Mouse (Mus musculus) MEL (cell line): ENCODE data around the gene Angptl4. TPM values are rescaled to one million over a fixed set of nuclear protein-coding genes. Genes with fewer than 3 reads are reported as not detected.

Experiments used
- DNase-seq: peaks from one replicate; pipeline ENCODE4 v3.0.0; 2011; ENCODE audit warnings: low read depth, low spot score
- H3K27ac ChIP-seq: 2 replicates; pipeline ENCODE4 v1.5.1; 2012; ENCODE audit warnings: low read depth, mild to moderate bottlenecking, control low read depth, low read length, moderate library complexity; ENCODE audit not compliant: control insufficient read depth
- H3K27me3 ChIP-seq, 2 experiments: fragments of 150-350 bp in 1 of 2; sonication (generic) in 1 of 2; 2 replicates each; pipeline ENCODE4 v1.6.1; 2012; ENCODE audit warnings: low read length in 2 of 2, mild to moderate bottlenecking in 2 of 2, improper control_type of control experiment in 1 of 2, moderate library complexity in 1 of 2; ENCODE audit not compliant: insufficient read depth in 2 of 2, control insufficient read depth in 1 of 2
- H3K36me3 ChIP-seq, 2 experiments: 2 replicates each; pipeline ENCODE4 v1.6.1; 2012 to 2014; ENCODE audit warnings: low read length in 2 of 2, improper control_type of control experiment in 1 of 2, inconsistent platforms in 1 of 2, mild to moderate bottlenecking in 1 of 2; ENCODE audit not compliant: insufficient read depth in 2 of 2, control insufficient read depth in 1 of 2
- H3K4me1 ChIP-seq, 2 experiments: fragments of 150-350 bp in 1 of 2; sonication (generic) in 1 of 2; 2 replicates each; pipeline ENCODE4 v1.6.1; 2012; ENCODE audit warnings: low read length in 2 of 2, improper control_type of control experiment in 1 of 2, mild to moderate bottlenecking in 1 of 2; ENCODE audit not compliant: insufficient read depth in 2 of 2, control insufficient read depth in 1 of 2
- H3K4me3 ChIP-seq, 2 experiments: fragments of 150-350 bp in 1 of 2; sonication (generic) in 1 of 2; 2 replicates each; pipeline ENCODE4 v1.5.1; 2012; ENCODE audit warnings: low read depth in 2 of 2, low read length in 2 of 2, mild to moderate bottlenecking in 2 of 2, moderate library complexity in 2 of 2, control low read depth in 1 of 2, improper control_type of control experiment in 1 of 2; ENCODE audit not compliant: control insufficient read depth in 1 of 2, insufficient read depth in 1 of 2
- H3K79me2 ChIP-seq: 2 replicates; pipeline ENCODE4 v1.6.1; 2012; ENCODE audit warnings: mild to moderate bottlenecking, low read length, moderate library complexity; ENCODE audit not compliant: control insufficient read depth, poor library complexity, insufficient read depth
- H3K9ac ChIP-seq: 2 replicates; pipeline ENCODE4 v1.6.1; 2012; ENCODE audit warnings: low read depth, mild to moderate bottlenecking, control low read depth, low read length, moderate library complexity; ENCODE audit not compliant: control insufficient read depth, poor library complexity, severe bottlenecking
- H3K9me3 ChIP-seq: fragments of 150-350 bp; sonication (generic); replicated peaks from 2 replicates; pipeline ENCODE4 v1.6.1; 2012; ENCODE audit warnings: mild to moderate bottlenecking, low read length, improper control_type of control experiment, moderate library complexity; ENCODE audit not compliant: insufficient read depth
- CHD2 ChIP-seq: IDR thresholded peaks from 2 replicates; pipeline ENCODE4 v1.6.1; 2011; ENCODE audit warnings: low read length, improper control_type of control experiment
- E2F4 ChIP-seq: IDR thresholded peaks from 2 replicates; pipeline ENCODE4 v1.6.1; 2011; ENCODE audit warnings: low read depth, low read length, improper control_type of control experiment, borderline replicate concordance
- EP300 ChIP-seq, 2 experiments: IDR thresholded peaks; 2 replicates each; pipeline ENCODE4 v1.6.1; 2011; ENCODE audit warnings: improper control_type of control experiment in 2 of 2, low read length in 2 of 2, low read depth in 1 of 2, mild to moderate bottlenecking in 1 of 2
- ETS1 ChIP-seq: IDR thresholded peaks from 2 replicates; pipeline ENCODE4 v1.6.1; 2012; ENCODE audit warnings: low read depth, mild to moderate bottlenecking, inconsistent platforms, low read length, improper control_type of control experiment, moderate library complexity
- GATA1 ChIP-seq: IDR thresholded peaks from 2 replicates; pipeline ENCODE4 v1.6.1; 2011; ENCODE audit warnings: low read depth, low read length, improper control_type of control experiment
- JUND ChIP-seq: IDR thresholded peaks from 2 replicates; pipeline ENCODE4 v1.6.1; 2011; ENCODE audit warnings: low read depth, mild to moderate bottlenecking, improper control_type of control experiment, low read length
- MAX ChIP-seq: IDR thresholded peaks from 2 replicates; pipeline ENCODE4 v1.6.1; 2011; ENCODE audit warnings: low read length, improper control_type of control experiment
- MAZ ChIP-seq: IDR thresholded peaks from 2 replicates; pipeline ENCODE4 v1.6.1; 2012; ENCODE audit warnings: low read depth, mild to moderate bottlenecking, inconsistent platforms, low read length, improper control_type of control experiment
- MXI1 ChIP-seq: IDR thresholded peaks from 2 replicates; pipeline ENCODE4 v1.6.1; 2011; ENCODE audit warnings: mild to moderate bottlenecking, low read depth, low read length, improper control_type of control experiment
- MYB ChIP-seq: IDR thresholded peaks from 2 replicates; pipeline ENCODE4 v1.6.1; 2011; ENCODE audit warnings: mild to moderate bottlenecking, low read depth, low read length, improper control_type of control experiment
- MYC ChIP-seq: IDR thresholded peaks from 2 replicates; pipeline ENCODE4 v1.6.1; 2011; ENCODE audit warnings: low read depth, mild to moderate bottlenecking, low read length, improper control_type of control experiment, moderate library complexity
- NRF1 ChIP-seq: IDR thresholded peaks from 2 replicates; pipeline ENCODE4 v1.6.1; 2014; ENCODE audit warnings: low read depth, mild to moderate bottlenecking, inconsistent platforms, low read length, improper control_type of control experiment, moderate library complexity; ENCODE audit not compliant: poor library complexity, insufficient read depth, severe bottlenecking
- POLR2A ChIP-seq, 2 experiments: IDR thresholded peaks; 2 replicates each; pipeline ENCODE4 v1.6.1; 2011 to 2012; ENCODE audit warnings: low read length in 2 of 2, mild to moderate bottlenecking in 2 of 2, control low read depth in 1 of 2, improper control_type of control experiment in 1 of 2, low read depth in 1 of 2, moderate library complexity in 1 of 2; ENCODE audit not compliant: control insufficient read depth in 1 of 2, insufficient read depth in 1 of 2, poor library complexity in 1 of 2
- POLR2AphosphoS5 ChIP-seq: IDR thresholded peaks from 2 replicates; pipeline ENCODE4 v1.6.1; 2012; ENCODE audit warnings: low read depth, borderline replicate concordance, mild to moderate bottlenecking, inconsistent platforms, low read length, moderate library complexity, mixed read lengths
- RAD21 ChIP-seq: IDR thresholded peaks from 2 replicates; pipeline ENCODE4 v1.6.1; 2011; ENCODE audit warnings: mild to moderate bottlenecking, low read depth, low read length, improper control_type of control experiment
- RCOR1 ChIP-seq: IDR thresholded peaks from 2 replicates; pipeline ENCODE4 v1.6.1; 2012; ENCODE audit warnings: low read depth, mild to moderate bottlenecking, inconsistent platforms, low read length, improper control_type of control experiment
- SMC3 ChIP-seq: IDR thresholded peaks from 2 replicates; pipeline ENCODE4 v1.6.1; 2011; ENCODE audit warnings: low read depth, low read length, improper control_type of control experiment
- TAL1 ChIP-seq: IDR thresholded peaks from 2 replicates; pipeline ENCODE4 v1.6.1; 2012; ENCODE audit warnings: mild to moderate bottlenecking, inconsistent platforms, low read length, moderate library complexity, mixed read lengths
- TBP ChIP-seq: IDR thresholded peaks from 2 replicates; pipeline ENCODE4 v1.8.0; 2011; ENCODE audit warnings: low read depth, low read length, improper control_type of control experiment
- TCF12 ChIP-seq: IDR thresholded peaks from 2 replicates; pipeline ENCODE4 v1.6.1; 2014; ENCODE audit warnings: low read depth, mild to moderate bottlenecking, inconsistent platforms, low read length, improper control_type of control experiment, moderate library complexity
- UBTF ChIP-seq: IDR thresholded peaks from 2 replicates; pipeline ENCODE4 v1.6.1; 2012; ENCODE audit warnings: low read depth, mild to moderate bottlenecking, inconsistent platforms, low read length, improper control_type of control experiment, moderate library complexity, borderline replicate concordance; ENCODE audit not compliant: insufficient read depth
- USF1 ChIP-seq: IDR thresholded peaks from 2 replicates; pipeline ENCODE4 v1.6.1; 2014; ENCODE audit warnings: low read depth, mild to moderate bottlenecking, inconsistent platforms, low read length, improper control_type of control experiment, moderate library complexity
- ZC3H11A ChIP-seq: IDR thresholded peaks from 2 replicates; pipeline ENCODE4 v1.6.1; 2012; ENCODE audit warnings: low read depth, mild to moderate bottlenecking, inconsistent platforms, low read length, improper control_type of control experiment
- ZKSCAN1 ChIP-seq: IDR thresholded peaks from 2 replicates; pipeline ENCODE4 v1.6.1; 2012; ENCODE audit warnings: low read depth, mild to moderate bottlenecking, inconsistent platforms, low read length, improper control_type of control experiment, moderate library complexity
- ZNF384 ChIP-seq: IDR thresholded peaks from 2 replicates; pipeline ENCODE4 v1.6.1; 2012; ENCODE audit warnings: low read depth, mild to moderate bottlenecking, inconsistent platforms, low read length, improper control_type of control experiment
- polyA plus RNA-seq, 2 experiments: library from polyadenylated mRNA; stranded (reverse) in 1 of 2; unstranded in 1 of 2; fragments of >175 nt in 1 of 2; fragments of >200 nt in 1 of 2; gene quantifications; 2 replicates each; pipeline versions ENCODE4 v1.2.1 to v1.2.4; 2012; ENCODE audit warnings: low replicate concordance in 2 of 2, low read depth in 1 of 2; ENCODE audit not compliant: insufficient read length in 2 of 2, insufficient read depth in 1 of 2, missing spikeins in 1 of 2
- total RNA-seq: library from RNA; depleted of rRNA; stranded (reverse); fragments of 300-350 nt; gene quantifications from 2 replicates; pipeline ENCODE4 v1.2.3, GENCODE M21; 2012

Angptl4 gene
- total and polyA plus RNA-seq, 3 experiments = 13.5 to 15.8 TPM; not detected in 1

- no peak overlapping the region for H3K4me3 ChIP-seq
- no peaks in the 10 kb centered on the region for H3K27me3 ChIP-seq
- no peaks in the 10 kb centered on the region; the same call in 1 of the 2 replicates for H3K79me2 ChIP-seq
- H3K4me1 ChIP-seq = peaks cover 0 to 22% of the 10 kb centered on the region in 2 experiments; a peak in 2 of 4 replicates
- peak overlapping the region; percentile 82 for H3K27ac ChIP-seq
- no peaks in the 10 kb centered on the region for H3K9me3 ChIP-seq
- no peak for TF ChIP-seq MAZ
- no peak overlapping the region for H3K9ac ChIP-seq
- peaks cover 0 to 14% of the 10 kb centered on the region in 2 experiments; a peak in 2 of 4 replicates for H3K36me3 ChIP-seq
- DNase-seq = no peak
Observed at GRCm38 (mm10) chr17:33779967-33780295, 1.7 kb downstream of the Angptl4 start.

- Histone ChIP-seq H3K4me1 (peaks cover 0 to 22% of the 10 kb centered on the region in 2 experiments; a peak in 2 of 4 replicates), H3K36me3 (peaks cover 0 to 14% of the 10 kb centered on the region in 2 experiments; a peak in 2 of 4 replicates), H3K9ac (no peak overlapping the region), H3K9me3 (no peaks in the 10 kb centered on the region), H3K79me2 (no peaks in the 10 kb centered on the region; the same call in 1 of the 2 replicates), H3K4me3 (no peak overlapping the region), H3K27ac (no peak overlapping the region), H3K27me3 (no peaks in the 10 kb centered on the region)
- TF ChIP-seq MXI1 (no peak), ETS1 (peak; percentile 64; the same call in 1 of the 2 replicates), RCOR1 (no peak), CHD2 (no peak), E2F4 (no peak), NRF1 (no peak), GATA1 (no peak)
- peak; percentile 28 for DNase-seq
Observed at GRCm38 (mm10) chr17:33779271-33779966, 2.2 kb downstream of the Angptl4 start.

GRCm38 (mm10) chr17:33775287-33775686, 6.3 kb downstream of the Angptl4 start:
- Histone ChIP-seq H3K36me3 (peaks cover 0 to 14% of the 10 kb centered on the region in 2 experiments; a peak in 2 of 4 replicates), H3K9ac (no peak overlapping the region), H3K4me3 (no peak overlapping the region), H3K9me3 (no peaks in the 10 kb centered on the region), H3K27me3 (no peaks in the 10 kb centered on the region), H3K79me2 (no peaks in the 10 kb centered on the region), H3K27ac (no peak overlapping the region), H3K4me1 (peaks cover 0 to 13% of the 10 kb centered on the region in 2 experiments; a peak in 2 of 4 replicates)
- DNase-seq = no peak
- TF ChIP-seq RCOR1 = no peak
- no peak for TF ChIP-seq MYB
- TF ChIP-seq JUND = no peak
- no peak for TF ChIP-seq MYC
- TF ChIP-seq ETS1 = no peak
- no peak for TF ChIP-seq POLR2AphosphoS5
- no peak for TF ChIP-seq GATA1
- no peak for TF ChIP-seq RAD21
- no peak for TF ChIP-seq TAL1
- TF ChIP-seq TBP = no peak
- TF ChIP-seq ZNF384 = no peak
- TF ChIP-seq ZKSCAN1 = no peak
- TF ChIP-seq UBTF = no peak
- TF ChIP-seq EP300 (IDR thresholded peaks at IDR 0.05; ENCODE audit: low read depth in 1 of 2, low read length in 2 of 2) = no peak
- TF ChIP-seq ZC3H11A = no peak
- TF ChIP-seq TCF12 = no peak
- TF ChIP-seq USF1 = no peak
- TF ChIP-seq SMC3 = no peak
- TF ChIP-seq MAX = no peak
- no peak for TF ChIP-seq POLR2A (IDR thresholded peaks at IDR 0.05; ENCODE audit: control insufficient read depth in 1 of 2, insufficient read depth in 1 of 2, low read depth in 1 of 2, low read length in 2 of 2, poor library complexity in 1 of 2)
